Mouse (Mus musculus) liver, embryonic 14.5 days (tissue): ENCODE data around the gene Olfr165.
"Not testable (repeated sequence)": the region's sequence is repeated elsewhere in the genome, so short reads cannot be mapped to it uniquely, and the experiment has no call there.

ENCODE experiments used
- CTCF ChIP-seq: IDR thresholded peaks from 2 replicates; pipeline ENCODE4 v1.5.1; 2016; ENCODE audit warnings: antibody characterized with exemption, low read depth, control low read depth
- EP300 ChIP-seq: IDR thresholded peaks from 2 replicates; pipeline ENCODE4 v1.6.1; 2016; ENCODE audit warnings: antibody characterized with exemption, low read depth

DNA sequence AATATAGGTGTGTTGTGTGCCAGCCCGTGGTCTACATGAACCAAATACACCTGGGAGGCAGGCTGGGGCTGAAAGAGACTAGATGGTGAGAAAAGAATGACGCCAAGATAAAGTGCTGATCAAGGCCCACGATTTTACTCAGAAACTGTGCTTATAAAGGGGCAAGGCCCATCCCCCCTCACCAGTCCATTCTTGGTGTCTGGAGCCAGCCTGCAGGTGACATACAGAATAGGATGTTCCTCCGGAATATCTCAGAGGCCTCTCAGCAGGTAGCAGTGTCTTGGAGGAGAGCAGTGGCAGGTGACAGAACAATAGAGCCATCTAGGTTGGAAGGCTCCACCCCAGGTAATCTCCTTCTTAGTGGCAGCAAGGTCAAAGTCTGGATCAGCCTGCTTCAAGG is 35.8 kb upstream of the Olfr165 start:
- TF ChIP-seq CTCF, EP300: not testable (repeated sequence)
